Mouse (Mus musculus): ENCODE results near the gene Sycp2l.

DNA sequence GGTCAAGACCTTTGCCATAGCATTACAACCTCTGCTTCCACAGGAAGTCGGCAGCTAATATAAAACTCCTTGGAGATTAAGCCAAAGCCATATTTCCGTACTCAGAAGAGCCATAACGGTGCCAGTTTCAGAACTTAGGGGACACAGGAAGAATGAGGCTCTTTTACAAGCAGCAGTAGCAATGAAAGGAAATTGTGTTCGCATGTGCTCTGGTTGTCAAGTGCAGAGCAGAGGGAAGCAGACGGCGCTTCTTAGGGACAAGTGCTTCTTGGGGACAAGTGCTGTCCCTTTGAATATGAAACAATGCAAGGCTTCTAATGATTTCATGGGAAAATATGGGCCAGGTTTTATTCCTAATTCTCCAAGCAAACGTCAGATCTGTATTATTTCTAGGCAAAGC is 89.2 kb downstream of the Sycp2l start:
- TF ChIP-seq GATA1 (IDR thresholded peaks at IDR 0.05; ENCODE audit: borderline replicate concordance, low read length) (no peak), FLI1 (IDR thresholded peaks at IDR 0.05; ENCODE audit: low read length) (no peak)
